Mouse (Mus musculus): ENCODE data around the gene 9330182L06Rik.
A peak's percentile ranks its signal among the peaks of the same experiment; 100 is the strongest.

9330182L06Rik gene

DNA sequence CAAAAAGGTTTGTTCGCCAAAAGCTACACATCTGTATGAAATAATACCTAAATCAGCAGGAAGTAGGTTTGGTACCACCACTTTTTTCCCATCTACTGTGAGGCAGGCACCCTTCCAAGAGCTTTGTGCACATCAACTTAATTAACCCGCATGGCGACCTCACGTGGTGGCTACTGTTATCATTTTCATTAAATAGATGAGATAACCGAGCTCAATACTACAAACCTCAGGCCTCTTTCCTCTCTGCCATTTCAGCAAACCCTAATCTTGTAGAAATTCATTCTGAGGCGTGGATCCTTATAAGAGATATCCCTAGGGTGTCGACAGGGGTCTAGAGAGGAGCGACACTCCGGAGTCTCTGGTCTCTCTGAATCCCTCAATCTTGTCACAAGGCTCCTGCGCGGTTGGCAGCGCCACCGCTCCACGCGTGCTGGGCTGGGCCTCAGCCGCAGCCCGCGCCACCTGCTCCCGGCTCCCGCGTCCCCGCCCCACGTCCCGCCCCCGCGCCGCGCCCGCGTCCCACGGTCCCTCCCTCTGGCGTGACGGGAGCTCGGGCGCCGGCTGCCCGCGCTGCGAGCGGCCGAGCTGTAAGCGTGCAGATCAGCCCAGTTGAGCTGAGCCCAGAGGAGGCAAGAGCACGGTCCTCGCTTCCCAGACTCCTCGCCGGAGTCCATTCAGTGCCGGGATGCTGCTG, at the start of gene 9330182L06Rik:
Gene 9330182L06Rik (plus strand): TSS at position 533 of the 694 bp plus-strand sequence.
- peak; percentile 50 for DNase-seq (ENCODE audit: low read depth, low spot score)

DNA sequence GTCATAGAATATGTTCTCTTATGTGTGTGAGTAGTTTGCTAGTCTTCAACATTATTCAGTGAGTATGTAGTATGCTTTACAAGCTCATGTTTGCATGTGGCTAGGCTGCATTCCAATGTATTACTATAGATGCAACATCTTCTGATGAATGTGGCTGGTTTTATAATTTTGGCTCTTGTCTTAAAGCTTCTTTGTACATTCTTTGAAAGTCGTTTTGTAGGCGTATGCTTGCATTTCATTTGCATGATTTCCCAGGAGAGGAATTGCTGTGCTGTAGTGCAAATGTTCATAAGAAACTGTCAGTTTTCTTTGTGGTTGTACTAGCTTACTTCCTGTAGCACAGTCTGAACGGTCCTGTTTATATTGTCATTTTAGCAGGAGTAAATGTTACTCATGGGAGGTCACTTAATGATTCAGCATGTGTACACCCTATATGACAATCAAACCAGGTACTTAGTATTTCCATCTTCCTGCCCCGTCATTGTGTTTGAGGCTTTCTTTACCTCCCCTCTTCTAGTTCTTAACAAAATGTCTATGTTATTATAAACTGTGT, 38.4 kb upstream of the 9330182L06Rik start:
- no peak for DNase-seq (ENCODE audit: low read depth, low spot score)

DNA sequence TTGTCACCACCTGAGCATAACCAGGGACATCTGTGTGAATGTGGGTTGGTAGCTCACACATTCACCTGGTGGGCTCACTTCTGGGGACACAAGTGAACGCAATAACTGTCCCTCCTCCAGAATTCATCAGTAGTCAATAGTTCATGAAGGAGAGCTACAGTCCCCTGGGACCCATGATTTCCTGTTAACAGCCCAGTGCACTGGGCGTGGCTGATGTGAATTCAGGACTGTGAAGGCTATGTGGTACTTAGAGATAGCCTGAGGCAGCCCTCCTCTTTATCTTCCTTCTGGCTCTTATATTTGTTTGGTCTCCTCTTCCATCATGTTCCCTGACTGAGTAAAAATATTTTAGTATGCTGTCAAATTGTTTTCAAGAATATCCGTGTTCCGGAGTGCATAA, 1.6 kb upstream of the 9330182L06Rik start:
- DNase-seq (ENCODE audit: low read depth, low spot score): no peak

DNA sequence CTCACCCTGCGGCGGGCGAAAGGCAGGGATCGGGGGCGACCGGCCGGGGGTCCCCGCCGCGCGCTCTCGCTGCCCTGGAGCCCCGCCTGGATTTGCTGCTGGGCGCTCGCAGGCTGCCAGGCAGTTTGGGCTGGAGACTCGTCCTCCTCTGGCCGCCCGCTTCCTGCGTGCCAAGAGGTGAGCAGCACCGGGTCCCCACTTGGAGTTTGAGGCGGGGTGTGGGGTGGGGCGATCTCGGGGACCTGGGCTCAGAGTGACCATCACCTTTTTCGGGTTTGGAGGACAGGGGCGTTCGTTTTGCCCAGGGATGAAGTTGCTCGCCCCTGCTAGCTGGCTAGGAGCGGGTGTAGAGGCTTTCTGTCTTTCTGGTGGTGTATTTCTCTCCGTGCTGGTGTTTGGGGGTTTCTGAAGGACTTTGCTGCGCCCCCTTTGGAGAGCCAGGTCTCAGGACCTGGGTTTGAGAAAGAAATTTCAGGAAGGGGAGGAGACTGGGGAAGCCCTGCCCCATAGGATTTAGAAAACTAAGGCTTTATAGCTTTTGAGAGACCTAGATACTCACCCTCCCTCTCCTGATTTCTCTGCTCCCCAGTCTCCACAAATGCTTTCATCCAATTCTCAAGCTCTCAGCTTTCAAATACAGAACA, 484 bp downstream of the 9330182L06Rik start:
- DNase-seq (ENCODE audit: low read depth, low spot score): no peak

DNA sequence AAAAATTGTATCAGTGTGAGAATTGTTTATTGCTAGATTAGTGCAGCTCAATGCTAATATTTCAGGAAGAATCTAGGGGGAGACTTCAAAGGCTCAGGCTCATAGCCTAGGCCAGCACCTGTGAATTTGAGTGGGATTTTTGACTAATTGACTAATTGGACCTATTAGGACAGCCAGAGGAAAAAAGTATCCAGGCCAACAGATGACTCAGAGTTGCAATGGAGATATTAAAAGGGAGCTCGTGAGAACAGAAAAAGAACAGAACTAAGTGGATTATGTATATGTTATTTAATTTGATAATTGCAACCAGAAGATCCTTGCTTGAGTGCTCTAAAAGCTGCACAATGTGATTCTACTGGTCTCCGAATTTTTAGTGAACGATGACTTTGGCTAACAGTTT, 3.7 kb downstream of the 9330182L06Rik start:
- no peak for DNase-seq (ENCODE audit: low read depth, low spot score)

DNA sequence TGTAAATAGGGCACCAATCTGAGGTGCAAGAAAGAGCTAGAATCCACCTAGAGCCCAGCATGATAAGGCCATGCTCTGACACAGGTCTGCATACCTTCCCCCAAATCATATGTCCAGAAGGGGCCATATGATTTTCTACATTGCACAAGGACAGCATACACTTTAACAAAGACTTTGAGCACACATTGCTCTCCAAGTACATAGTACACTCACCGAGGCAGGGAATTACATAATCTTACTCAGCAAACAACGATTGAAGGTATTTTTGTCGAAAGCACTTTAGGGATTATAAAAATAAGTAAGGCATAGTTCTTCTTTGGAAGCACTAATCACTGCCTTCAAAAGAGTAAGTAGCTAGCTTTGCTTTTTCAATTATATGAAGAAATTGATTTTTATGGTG, 7.1 kb downstream of the 9330182L06Rik start:
- DNase-seq (ENCODE audit: low read depth, low spot score): no peak

DNA sequence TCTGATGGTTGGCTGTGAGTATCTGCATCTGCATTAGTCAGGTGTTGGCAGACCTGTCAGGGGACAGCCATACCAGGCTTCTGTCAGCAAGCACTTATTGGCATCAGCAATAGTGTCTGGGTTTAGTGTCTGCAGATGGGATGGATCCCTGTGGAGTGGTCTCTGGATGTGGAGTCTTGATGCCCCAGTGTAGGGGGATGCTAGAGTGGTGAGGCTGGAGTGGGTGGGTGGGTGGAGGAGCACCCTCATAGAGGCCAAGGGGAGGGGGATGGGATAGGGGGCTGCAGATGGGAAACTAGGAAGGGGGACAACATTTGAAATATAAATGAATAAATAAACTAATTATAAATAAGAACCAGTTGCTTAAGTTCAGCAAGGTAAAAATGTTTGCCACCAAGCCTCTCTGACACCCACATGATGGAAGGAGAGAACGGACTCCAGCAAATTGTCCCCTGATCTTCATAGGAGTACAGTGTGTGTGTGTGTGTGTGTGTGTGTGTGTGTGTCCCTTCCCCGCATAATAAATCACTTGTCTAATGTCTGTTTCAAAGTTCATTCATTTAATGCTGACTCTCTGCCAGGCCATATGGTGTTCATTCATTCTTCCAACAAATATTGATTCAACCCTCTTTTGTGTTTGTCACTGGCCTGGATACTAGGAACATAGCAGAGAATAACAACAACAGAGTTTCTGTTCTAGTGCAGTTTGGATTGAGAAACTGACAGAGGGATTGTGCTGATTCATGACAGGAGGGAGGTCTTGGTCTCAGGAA, 30.0 kb downstream of the 9330182L06Rik start:
- DNase-seq (ENCODE audit: low read depth, low spot score): no peak

DNA sequence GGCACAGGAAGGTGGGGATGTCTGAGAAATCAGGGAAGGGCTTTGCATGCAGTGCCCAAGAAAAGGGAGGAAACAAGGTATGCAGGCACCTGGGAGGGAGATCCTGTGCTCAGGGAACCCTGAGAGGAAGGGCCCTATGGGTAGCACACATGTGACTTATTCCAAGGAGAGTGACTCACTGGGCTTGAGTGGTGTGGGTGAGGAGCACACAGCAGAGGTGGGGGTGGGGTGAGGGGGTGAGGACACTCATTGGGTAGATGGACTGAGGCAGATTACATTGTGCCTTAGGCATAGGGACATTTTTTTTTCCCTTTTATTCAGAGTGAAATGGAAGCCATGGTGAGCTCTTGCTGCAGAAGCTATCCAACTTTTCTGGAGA, 30.6 kb downstream of the 9330182L06Rik start:
- no peak for DNase-seq (ENCODE audit: low read depth, low spot score)

DNA sequence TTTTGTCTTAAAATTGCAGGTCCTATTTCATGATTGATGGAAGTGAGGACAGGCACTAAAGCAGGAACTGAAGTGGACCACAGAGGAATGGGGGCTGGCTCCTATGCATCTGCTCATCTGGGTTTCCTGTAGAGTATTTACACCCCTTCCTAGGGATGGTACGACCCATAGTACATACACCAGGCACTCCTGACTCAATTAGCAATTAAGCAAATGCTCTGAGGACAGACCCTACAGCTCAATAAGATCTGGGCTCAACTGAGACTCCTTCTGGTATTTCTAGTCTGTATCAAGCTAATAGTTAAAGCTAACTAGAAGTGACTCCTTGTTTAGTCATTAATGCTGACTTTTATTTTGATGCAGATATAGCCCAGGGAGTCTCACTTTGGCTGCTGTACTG, 60.9 kb downstream of the 9330182L06Rik start:
- no peak for DNase-seq (ENCODE audit: low read depth, low spot score)

DNA sequence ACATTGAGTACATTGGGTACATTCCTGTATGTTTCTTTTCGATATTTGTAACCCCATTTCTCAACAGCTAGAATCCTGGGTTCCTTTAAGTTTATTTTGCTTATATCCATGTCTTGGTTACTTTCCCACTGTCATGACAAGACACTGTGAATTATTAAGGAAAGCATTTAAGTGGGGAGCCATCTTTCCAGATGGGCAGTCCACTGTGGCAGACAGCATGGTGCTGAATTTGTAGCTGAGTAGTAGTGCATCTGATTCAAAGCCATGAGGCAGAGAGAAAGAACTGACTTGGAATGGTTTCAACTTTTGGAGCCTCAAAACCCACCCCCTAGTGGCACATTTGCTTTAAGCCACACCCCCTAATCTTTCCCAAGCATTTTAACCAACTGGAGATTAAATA, 61.6 kb downstream of the 9330182L06Rik start:
- no peak for DNase-seq (ENCODE audit: low read depth, low spot score)

DNA sequence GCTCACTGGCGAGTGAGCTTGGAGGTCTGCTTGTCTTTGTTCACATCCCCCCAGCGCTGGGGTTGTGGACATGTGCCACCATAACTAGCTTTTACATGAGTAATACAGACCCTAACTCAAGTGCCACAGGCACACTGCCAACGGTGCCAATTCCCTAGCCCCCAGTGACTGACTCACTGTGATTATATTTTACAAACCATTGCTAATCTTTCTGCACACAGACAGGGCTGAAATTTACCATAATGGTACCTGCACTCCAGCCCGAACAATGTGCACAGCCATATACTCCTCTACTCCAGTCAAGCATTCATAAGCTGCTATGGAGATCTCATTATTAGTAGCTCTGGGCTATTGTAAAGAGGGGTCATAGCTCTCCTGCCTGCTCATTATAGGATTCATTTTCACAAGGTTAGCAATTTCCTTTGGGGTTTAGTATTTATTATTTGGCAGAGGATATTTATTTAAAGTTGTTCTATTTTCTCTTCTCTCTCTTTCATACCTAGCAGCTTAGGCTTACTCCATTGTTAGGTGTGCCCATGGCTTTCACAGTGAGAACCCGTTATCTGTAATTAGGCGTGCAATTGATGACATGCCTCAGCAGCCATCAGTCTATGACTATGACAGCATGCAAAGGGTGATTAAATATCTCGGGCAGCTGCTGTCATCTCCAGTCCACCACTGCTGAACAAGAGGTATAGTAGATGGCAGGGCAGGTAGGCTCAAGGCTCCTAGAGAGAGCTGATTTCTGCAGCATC, 73.0 kb downstream of the 9330182L06Rik start:
- DNase-seq (ENCODE audit: low read depth, low spot score): no peak

DNA sequence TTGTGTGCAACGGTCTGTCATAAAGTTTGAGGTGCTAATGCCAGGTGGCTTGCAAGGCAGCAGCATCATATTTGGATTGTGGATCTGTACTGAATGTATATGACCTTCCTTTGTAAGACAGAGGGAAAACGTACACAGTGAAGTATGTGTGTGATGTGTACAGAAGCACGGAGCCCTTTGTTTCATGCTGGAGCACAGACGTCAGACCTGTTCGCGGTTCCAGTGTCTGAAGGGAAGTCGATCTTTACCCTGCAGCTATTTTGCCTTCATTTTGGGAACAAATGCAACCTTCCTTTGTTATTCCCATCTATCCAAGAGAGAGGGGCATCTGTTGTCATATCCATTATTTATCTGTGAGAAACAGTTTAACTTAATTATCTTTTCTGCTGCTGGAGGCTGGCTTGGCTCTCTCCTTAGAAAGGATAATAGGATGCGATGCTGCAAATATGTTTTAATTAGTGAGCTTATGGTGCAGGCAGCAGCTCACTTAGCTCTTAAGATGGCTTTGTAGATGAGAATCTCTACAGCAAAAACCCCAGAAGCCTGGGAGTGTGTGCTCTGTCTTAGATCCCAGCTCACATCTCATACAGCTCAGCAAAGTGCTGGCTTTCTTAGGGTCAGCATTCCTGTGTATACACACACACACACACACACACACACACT, 73.7 kb downstream of the 9330182L06Rik start:
- no peak for DNase-seq (ENCODE audit: low read depth, low spot score)

DNA sequence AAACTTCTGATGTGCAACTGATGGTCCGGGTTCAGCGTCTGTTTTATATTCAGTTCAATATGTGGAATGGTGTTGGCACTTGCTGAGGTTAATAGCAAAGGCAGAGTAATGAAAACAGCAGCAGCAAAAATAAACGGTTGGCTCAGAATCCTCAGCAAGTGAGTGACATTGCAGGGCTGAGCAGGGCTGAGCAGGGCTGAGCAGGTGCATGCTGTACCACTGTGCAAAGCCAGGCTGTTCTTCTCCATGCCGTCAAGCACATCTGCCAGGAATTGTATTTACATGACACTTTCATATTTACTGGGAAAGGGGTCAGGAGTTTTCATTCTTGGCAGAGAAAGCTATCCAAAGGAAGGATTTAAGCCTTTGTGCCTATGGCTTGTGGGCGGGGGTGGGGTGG, 78.7 kb downstream of the 9330182L06Rik start:
- DNase-seq (ENCODE audit: low read depth, low spot score): no peak

DNA sequence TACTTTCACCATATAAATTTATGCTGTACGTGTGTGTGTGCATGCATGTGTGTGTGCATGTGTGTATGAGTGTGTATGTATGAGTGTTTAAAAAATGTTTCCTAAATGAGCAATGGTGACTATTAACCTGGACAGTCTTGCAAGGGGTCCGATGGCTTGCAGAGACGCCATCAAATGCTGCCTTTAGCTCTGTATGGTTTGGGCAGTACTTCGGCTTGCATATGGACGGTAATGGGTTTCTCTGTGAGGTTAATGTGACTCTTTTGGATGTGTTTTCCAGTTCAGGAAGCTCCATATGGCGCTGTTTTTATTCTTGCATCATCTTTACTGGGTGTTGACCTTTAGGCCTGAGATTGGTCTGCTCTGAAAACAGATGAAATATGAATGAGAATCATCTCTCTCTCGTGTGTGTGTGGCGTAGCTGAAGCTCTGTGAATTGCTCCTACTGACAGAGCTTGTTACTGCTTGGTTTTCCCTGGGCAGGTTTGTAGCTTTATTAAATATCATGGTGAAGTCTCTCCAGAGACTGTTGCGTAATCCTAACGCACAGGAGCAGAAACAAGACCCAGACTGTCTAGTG, 79.2 kb downstream of the 9330182L06Rik start:
- DNase-seq (ENCODE audit: low read depth, low spot score): no peak

DNA sequence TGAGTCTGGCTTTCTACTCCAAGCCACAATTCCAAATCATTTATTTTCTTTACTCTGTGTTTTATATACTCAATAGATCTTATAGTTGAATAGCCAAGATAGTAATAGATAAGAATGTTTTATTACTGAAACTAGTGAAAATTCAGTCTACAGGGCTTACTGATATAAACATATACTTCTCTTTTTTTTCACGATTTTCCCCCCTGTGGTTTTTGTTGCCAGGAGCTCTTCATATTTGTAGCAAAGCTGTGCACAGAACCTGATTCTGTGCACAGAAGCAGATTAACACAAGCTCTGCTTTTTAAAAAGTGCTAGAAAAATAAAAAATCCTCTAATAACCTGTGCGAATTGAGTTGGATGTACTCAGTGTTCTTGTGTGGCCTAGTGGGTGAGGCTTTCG, 79.7 kb downstream of the 9330182L06Rik start:
- no peak for DNase-seq (ENCODE audit: low read depth, low spot score)

DNA sequence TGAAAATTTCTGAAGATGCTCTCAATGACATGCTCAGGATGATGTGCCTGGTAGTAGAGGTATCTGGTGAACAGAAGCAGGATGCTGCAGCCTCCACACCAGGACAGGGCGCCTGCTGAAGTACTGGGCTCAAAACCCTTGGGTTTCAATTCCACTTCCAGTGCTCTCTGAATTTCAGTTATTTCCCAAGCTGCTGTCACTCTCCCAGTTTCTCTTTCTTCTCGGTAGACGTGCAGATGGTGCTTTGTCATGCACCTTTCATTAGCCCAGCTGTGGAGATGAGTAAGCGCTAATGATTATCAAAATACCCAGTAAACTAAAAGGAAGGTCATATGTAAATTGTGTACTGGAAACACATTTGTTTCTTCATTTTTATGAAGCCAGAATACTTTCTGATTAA, 80.6 kb downstream of the 9330182L06Rik start:
- no peak for DNase-seq (ENCODE audit: low read depth, low spot score)

DNA sequence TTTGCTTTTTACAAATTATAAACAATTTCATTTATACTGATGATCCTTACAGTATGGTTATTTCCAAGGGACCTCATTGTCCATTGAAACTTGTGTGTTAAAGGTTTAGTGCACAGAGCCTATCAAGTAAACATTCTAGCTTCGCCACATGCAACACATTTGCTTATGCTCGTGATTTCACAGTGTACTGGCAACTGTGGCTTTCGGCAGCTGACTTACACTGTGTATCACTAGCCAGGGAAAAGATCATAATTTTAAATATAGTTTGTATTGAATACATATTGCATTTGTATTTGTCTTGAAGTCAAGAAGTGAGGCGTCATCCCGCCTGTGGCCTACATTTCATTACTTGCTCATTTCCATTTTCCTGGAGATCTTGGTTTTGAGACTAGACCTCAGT, 86.2 kb downstream of the 9330182L06Rik start:
- DNase-seq (ENCODE audit: low read depth, low spot score): no peak

DNA sequence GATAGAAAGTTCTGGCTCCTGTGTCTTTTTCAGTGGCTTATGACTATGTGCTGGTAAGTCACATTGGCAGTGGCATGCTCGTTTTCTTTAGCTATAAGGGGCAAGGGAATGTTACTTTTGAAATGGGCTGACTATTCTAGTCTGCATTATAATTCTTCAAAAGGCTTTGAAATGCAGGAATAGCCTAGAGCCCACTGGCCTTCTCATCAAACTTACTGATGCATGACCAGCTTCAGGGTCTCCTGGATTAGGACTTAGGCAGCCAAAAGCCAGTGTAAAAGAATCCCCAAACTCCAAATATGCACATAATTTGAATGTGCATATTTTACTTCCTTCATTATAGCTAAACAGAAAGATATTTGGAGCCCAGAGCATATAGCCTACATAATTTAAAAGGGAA, 86.7 kb downstream of the 9330182L06Rik start:
- no peak for DNase-seq (ENCODE audit: low read depth, low spot score)

DNA sequence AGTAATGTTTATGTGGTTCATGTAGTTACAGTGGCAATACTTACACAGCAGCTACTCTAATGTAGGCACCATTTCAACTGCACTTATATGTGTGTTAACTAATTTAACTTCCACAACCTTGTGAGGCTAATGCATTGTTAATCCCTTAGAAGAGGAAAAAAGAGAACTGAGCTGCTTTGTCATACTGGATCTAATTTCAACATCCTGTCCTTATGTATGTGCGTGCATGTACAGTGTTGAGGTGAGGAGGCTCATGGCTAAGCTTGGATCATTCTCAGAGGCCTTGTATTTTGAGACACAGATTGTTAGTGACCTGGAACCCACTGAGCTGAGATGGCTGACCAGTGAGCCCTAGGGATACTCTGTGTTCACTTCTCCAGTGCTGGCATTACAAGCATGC, 88.3 kb downstream of the 9330182L06Rik start:
- no peak for DNase-seq (ENCODE audit: low read depth, low spot score)

DNA sequence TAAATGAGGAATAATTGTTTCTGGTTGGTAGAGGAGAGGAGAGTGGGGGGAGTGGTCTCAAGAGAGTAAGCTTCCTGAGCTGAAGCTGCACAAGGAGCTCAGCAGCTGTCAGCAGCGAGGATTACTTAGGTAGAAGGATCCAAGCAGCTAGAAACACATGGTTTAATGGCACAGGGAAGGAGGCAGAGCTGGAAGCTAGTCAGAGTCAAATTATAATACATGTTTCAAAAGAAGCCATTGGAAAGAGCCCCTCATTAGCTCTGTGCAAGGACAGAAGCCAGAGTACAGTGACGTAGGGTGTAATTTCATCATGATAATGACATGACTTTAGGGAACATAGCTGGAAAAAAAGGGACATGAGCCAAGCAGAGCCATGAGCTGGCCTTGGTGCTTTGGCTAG, 92.2 kb downstream of the 9330182L06Rik start:
- no peak for DNase-seq (ENCODE audit: low read depth, low spot score)

Data from retina, adult 2 months (tissue).